Mouse (Mus musculus) kidney, adult 18-20 months (tissue): ENCODE results near the gene Cdc42bpb.
A peak's percentile ranks its signal among the peaks of the same experiment; 100 is the strongest.

ENCODE experiments used
- DNase-seq: peaks from one replicate; pipeline ENCODE4 v3.0.0; 2021

Gene Cdc42bpb

GRCm38 (mm10) chr12:111333020-111333605 is 44.4 kb downstream of the Cdc42bpb start:
- DNase-seq = no peak

GRCm38 (mm10) chr12:111332443-111332842 is 45.1 kb downstream of the Cdc42bpb start:
- no peak for DNase-seq

DNA sequence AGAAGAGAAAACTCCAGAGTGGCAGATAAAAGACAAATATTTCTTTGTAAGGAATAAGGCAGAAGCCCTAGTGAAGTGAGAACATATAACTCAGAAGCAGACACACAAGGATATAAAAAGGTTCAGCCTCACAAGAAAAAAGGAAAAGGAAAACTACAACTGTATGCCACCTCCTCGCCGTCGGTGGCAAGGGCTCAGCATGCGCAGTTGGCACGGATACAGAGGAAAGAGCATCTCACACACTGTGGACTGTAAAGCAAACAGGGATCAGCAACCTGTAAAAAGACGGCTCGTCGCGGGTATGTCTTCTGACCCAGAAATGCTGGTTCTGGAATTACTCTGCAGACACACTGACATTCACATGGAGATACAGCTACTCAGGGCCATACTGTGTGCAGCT is 45.9 kb downstream of the Cdc42bpb start:
- no peak for DNase-seq

DNA sequence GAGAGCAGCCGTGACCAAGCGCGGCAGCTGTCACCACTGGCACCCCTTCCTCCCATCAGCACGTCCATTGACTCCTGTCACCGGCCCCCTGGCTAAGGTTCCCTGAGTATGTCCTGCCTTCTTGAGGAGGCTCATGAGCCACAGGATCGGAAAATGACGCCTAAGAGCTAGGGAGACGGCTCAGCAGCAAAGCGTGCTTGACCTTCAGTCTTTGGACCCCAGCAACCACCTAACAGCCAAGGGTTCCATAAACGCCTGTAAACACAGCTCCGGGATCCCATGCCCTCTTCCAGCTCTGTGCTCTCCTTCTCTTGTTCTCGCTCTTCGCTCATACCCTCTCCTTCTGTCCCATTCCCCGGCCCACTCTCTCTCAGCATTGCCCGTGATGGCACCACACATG is 48.2 kb downstream of the Cdc42bpb start:
- DNase-seq = peak; percentile 38

DNA sequence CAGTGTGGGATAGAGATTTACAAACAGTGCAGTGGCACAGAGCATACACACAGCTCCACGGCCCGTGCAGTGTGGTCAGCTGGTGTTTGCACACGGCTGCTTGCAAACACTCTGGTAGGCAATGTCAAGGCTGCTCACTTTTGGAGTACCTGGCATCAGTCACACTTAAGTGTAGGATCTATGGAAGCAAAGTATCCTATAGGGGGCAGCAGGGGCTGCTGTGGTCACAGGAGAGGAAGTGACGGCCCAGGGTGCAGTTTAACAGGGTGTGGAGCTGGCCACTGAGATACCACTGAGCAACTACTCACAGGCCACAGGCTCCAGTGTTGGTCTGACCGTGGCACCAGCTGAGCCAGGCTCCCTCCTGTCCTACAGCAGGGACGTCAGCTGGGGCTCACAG is 49.2 kb downstream of the Cdc42bpb start:
- DNase-seq = no peak

- no peak for DNase-seq
Measured at GRCm38 (mm10) chr12:111325744-111326424, 51.6 kb downstream of the Cdc42bpb start.

DNA sequence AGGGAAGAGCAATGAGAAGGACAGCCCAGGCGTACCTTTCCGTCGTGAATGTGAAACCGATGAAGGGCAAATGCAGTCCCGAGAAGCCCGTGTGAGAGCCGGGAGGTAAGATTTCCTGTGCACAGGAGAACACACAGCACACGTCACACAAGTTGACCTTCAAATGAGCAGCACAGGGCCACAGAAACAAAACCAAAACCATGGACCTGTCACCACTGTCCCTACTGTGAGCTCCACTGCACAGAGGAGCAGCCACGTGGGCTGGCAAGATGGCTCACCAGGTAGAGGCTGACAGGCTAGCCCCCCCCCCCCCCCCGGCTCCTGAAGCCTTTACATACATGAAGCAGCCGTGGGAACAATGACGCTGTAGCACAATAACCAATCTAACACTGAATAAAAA is 52.6 kb downstream of the Cdc42bpb start:
- no peak for DNase-seq

- no peak for DNase-seq
Measured at GRCm38 (mm10) chr12:111324536-111324935, 53.0 kb downstream of the Cdc42bpb start.

DNA sequence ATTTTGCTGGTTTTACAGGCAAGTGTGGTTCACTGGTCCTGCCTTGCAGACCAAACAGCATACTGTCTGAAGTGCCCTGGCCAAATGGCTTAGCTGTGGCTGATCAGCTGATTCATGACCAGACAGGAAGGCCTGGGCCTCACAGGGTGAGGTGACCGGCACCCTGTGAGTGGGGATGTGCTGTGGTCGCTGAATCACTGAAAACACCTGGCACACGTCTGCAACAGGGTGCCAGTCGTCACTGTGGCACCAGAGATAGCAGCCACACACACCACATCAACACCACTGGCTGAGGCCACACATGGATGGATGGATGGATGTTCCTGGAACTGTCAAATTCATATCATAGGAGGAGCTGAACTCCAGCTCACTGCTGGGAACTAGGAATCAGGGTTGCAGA is 54.1 kb downstream of the Cdc42bpb start:
- no peak for DNase-seq

DNA sequence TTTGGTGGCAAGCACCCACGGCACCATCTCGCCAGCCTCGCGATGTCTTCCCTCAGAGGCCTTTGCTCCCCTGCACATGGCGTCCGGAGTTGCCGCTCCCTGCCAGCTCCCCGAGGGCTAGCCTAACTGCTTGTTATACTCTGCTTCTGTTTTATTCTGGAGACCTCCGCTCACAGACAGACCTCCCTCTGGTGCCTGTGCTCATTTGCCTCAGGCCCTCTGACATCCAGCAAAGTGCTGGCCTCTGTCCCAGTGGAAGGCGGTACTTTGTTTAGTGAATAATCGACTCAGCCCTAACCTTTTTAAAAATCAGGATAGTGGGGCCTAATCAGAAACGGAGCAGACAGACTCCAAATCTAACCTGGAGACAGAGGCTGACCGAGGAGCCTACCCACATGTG is 55.7 kb downstream of the Cdc42bpb start:
- peak; percentile 36 for DNase-seq

- DNase-seq = no peak
Measured at GRCm38 (mm10) chr12:111320549-111320948, 57.0 kb downstream of the Cdc42bpb start.

- no peak for DNase-seq
Measured at GRCm38 (mm10) chr12:111317694-111318093, 59.8 kb downstream of the Cdc42bpb start.

- DNase-seq = no peak
Measured at GRCm38 (mm10) chr12:111314273-111314672, 63.2 kb downstream of the Cdc42bpb start.

- DNase-seq = no peak
Measured at GRCm38 (mm10) chr12:111311775-111312174, 65.7 kb downstream of the Cdc42bpb start.

DNA sequence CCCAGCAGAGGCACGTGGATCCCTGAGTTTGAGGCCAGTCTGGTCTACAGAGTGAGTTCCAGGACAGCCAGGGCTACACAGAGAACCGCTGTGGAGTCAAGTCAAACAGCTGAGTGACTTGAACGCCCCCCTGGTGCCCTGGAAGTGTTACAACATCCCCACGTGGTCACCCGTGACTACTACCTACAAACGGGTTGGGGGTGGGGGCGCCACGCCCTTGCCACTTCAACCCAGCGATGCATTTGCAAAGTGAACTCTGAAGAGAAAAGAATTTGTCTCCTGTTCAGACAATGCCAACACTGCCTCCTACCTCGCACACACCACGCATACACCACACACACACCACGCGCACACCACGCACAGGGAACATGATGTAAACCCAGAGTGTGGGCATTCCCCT is 67.6 kb downstream of the Cdc42bpb start:
- no peak for DNase-seq

DNA sequence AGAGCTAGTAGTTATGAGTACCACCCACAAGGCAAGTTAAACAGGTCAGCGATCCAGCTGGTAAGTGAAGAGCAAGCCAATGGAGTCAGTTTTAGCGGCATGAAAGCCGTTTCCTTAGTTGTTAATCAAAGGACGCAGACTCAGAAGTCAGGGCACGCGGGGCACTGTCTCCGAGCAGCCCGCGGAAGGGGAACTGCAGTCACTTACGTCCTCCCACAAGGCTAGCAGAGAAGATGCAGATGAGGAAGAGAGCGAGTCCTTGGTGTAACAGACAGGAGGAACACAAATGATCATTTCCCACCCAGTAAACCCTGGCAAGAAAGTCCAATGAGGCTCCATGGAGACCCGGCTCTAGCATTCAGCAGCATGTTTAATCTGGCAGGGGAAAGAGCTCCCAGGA is 68.3 kb downstream of the Cdc42bpb start:
- no peak for DNase-seq

- DNase-seq = no peak
Measured at GRCm38 (mm10) chr12:111306821-111307220, 70.7 kb downstream of the Cdc42bpb start.

DNA sequence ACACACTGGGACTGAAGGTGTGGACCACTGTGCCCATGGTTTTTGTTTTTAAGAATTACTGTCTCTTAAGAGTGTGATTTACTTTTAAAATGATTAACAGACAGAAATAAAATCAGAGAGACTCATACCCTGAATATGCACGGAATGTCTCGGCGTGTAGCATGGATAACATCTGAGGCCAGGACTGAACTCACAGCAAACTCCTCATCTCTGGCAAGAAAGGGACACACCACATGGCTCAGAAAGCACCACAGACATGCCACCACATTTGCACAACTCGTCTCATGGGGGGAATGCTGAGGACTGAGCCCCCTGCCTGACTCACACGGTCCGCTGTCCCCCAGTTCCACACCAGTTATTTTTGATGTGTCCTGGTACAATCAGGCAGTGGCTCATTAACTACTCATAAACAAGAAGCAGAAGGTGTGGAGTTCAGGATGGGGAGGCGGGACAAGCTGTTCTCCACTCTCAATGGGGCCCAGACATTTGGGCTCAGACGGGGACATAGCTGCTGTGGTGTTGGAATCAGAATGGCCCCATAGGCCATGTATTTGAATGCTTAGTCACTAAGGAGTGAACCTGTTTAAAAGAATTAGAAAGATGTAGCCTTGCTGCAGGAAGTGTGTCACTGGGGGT is 73.7 kb downstream of the Cdc42bpb start:
- DNase-seq = no peak

- DNase-seq = no peak
Measured at GRCm38 (mm10) chr12:111302018-111302345, 75.5 kb downstream of the Cdc42bpb start.

- no peak for DNase-seq
Measured at GRCm38 (mm10) chr12:111301322-111302017, 76.0 kb downstream of the Cdc42bpb start.

- DNase-seq = no peak
Measured at GRCm38 (mm10) chr12:111293025-111293424, 84.5 kb downstream of the Cdc42bpb start.

GRCm38 (mm10) chr12:111284532-111284931 is 93.0 kb downstream of the Cdc42bpb start:
- DNase-seq = no peak

DNA sequence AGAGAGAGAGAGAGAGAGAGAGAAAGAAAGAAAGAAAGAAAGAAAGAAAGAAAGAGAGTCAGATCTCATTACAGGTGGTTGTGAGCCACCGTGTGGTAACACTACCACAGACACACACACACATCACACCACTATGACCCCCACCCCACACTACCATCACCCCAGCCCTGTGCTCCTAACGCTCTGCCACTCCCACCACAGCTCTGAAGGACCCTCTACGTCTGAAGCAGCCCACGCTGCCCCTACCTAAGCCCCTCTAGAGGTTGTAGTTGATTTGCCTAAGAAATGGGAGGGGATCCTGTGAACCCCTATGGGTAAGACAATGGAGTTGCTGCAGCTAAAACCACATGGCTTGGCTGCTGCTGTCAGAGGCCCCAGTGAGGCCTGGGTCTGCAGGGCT is 93.9 kb downstream of the Cdc42bpb start:
- DNase-seq = no peak

- DNase-seq = peak; percentile 23
Measured at GRCm38 (mm10) chr12:111276371-111276770, 101.1 kb downstream of the Cdc42bpb start.
